Mouse (Mus musculus) A20 (cell line): ENCODE results near the gene Stt3b.
"Not testable (repeated sequence)": the region's sequence is repeated elsewhere in the genome, so short reads cannot be mapped to it uniquely, and the experiment has no call there.

Source experiments
- DNase-seq: peaks from one replicate; pipeline ENCODE4 v3.0.0-alpha.2; 2011; ENCODE audit warnings: low read depth, low spot score

Gene Stt3b

GRCm38 (mm10) chr9:115318621-115319375 lies 8.6 kb upstream of the Stt3b start:
- DNase-seq: no peak

- no peak for DNase-seq
These were observed 6.8 kb upstream of the Stt3b start for GRCm38 (mm10) chr9:115317049-115317448.

- DNase-seq: no peak
These were observed 4.3 kb upstream of the Stt3b start for GRCm38 (mm10) chr9:115314556-115314955.

GRCm38 (mm10) chr9:115313830-115314229 lies 3.6 kb upstream of the Stt3b start:
- no peak for DNase-seq

- DNase-seq: no peak
These were observed 951 bp upstream of the Stt3b start for GRCm38 (mm10) chr9:115311223-115311520.

GRCm38 (mm10) chr9:115309977-115310345 lies 260 bp downstream of the Stt3b start:
- no peak for DNase-seq

GRCm38 (mm10) chr9:115309381-115309971 lies 745 bp downstream of the Stt3b start:
- DNase-seq: no peak

GRCm38 (mm10) chr9:115308941-115309380 lies 1.3 kb downstream of the Stt3b start:
- peak; percentile 65 for DNase-seq

- peak; percentile 59 for DNase-seq
These were observed 1.8 kb downstream of the Stt3b start for GRCm38 (mm10) chr9:115308401-115308800.

- DNase-seq: no peak
These were observed 4.0 kb downstream of the Stt3b start for GRCm38 (mm10) chr9:115306202-115306601.

- no peak for DNase-seq
These were observed 6.1 kb downstream of the Stt3b start for GRCm38 (mm10) chr9:115304149-115304548.

- DNase-seq: no peak
These were observed 8.6 kb downstream of the Stt3b start for GRCm38 (mm10) chr9:115301593-115301992.

GRCm38 (mm10) chr9:115301002-115301579 lies 9.1 kb downstream of the Stt3b start:
- no peak for DNase-seq

GRCm38 (mm10) chr9:115296738-115297137 lies 13.5 kb downstream of the Stt3b start:
- no peak for DNase-seq

GRCm38 (mm10) chr9:115293920-115294594 lies 16.2 kb downstream of the Stt3b start:
- DNase-seq: no peak

GRCm38 (mm10) chr9:115287774-115288434 lies 22.3 kb downstream of the Stt3b start:
- no peak for DNase-seq

GRCm38 (mm10) chr9:115284385-115284784 lies 25.8 kb downstream of the Stt3b start:
- no peak for DNase-seq

GRCm38 (mm10) chr9:115283403-115283802 lies 26.8 kb downstream of the Stt3b start:
- no peak for DNase-seq

GRCm38 (mm10) chr9:115278641-115279040 lies 31.6 kb downstream of the Stt3b start:
- DNase-seq: no peak

- DNase-seq: no peak
These were observed 35.4 kb downstream of the Stt3b start for GRCm38 (mm10) chr9:115274806-115275205.

- DNase-seq: no peak
These were observed 37.0 kb downstream of the Stt3b start for GRCm38 (mm10) chr9:115273095-115273649.

- DNase-seq: not testable (repeated sequence)
These were observed 37.8 kb downstream of the Stt3b start for GRCm38 (mm10) chr9:115272451-115272850.
